Mouse (Mus musculus): Measurements from ENCODE around the gene Ksr1. TPM values are rescaled to one million over a fixed set of nuclear protein-coding genes. Genes with fewer than 3 reads are reported as not detected.

Gene Ksr1
- polyA plus RNA-seq, 1 experiment from 2014 or later = 0.81 TPM

DNA sequence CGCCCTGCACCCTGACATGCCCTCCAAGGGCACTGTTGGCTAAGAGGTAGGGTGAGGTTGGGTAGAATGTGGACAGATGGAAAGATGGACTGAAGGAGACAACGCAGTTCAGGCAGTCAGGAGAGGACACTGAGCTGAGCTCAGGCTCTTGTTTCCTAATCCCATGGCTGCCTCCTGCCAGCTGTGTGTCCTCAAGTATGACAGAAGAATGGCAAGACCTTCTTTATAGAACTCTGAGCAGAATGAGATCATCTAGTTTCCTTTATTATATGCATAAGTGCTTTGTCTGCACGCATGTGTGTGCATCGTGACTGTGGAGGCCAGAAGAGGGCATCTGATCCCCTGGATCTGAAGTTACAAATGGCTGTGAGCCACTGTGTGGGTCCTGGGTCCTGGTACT lies 72.6 kb downstream of the Ksr1 start:
- no peak overlapping the region for H3K4me3 ChIP-seq (ENCODE audit: low read depth, low read length)
- H3K4me2 ChIP-seq (ENCODE audit: low read depth, low read length) = no peak overlapping the region

DNA sequence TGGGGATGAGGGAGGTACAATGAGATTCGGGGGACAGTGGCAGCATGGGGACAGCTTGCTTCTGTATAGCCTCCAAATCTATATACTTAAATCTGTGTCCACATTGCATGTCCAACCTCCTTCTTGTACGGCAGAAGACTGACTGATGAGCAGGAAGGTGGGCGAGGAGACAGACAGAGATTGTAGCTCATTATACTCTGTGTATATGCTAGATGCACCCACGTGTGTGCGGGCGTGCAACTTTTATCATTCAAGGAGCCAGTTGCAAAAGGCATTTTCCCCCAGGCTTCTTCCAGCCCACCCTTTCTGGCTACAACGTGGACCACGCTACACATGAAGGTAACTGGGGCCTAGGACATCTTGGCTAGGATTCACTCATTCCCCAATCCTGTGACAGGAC lies 74.1 kb downstream of the Ksr1 start:
- H3K27me3 ChIP-seq (ENCODE audit: insufficient read depth, low read length) = no peaks in the 10 kb centered on the region
- H3K4me3 ChIP-seq (ENCODE audit: low read depth, low read length) = peak overlapping the region; percentile 17; the same call in 1 of the 2 replicates
- no peak for ATAC-seq
- DNase-seq = no peak
- WGBS (ENCODE audit: insufficient replicate concordance) = 72% methylated on average over 8 of the region's 8 CpGs
- peaks cover 5% of the 10 kb centered on the region for H3K36me3 ChIP-seq (replicated peaks; ENCODE audit: insufficient read depth, low read length)
- no peak overlapping the region for H3K9ac ChIP-seq (replicated peaks)
- TF ChIP-seq EP300 (IDR thresholded peaks at IDR 0.05; ENCODE audit: low read depth) (no peak), CTCF (IDR thresholded peaks at IDR 0.05; ENCODE audit: low read depth) (no peak)
- H3K4me1 ChIP-seq (ENCODE audit: insufficient read depth) = peaks cover 46% of the 10 kb centered on the region
- no peaks in the 10 kb centered on the region for H3K9me3 ChIP-seq (ENCODE audit: low read length)
- peak overlapping the region; percentile 79 for H3K27ac ChIP-seq (ENCODE audit: low read depth)
- peak overlapping the region; percentile 44 for H3K4me2 ChIP-seq (ENCODE audit: low read depth, low read length)

More for the DNA sequence above, 72.6 kb downstream of the Ksr1 start:
- Histone ChIP-seq H3K9me3 (ENCODE audit: low read length) (no peaks in the 10 kb centered on the region), H3K9ac (replicated peaks) (no peak overlapping the region), H3K36me3 (replicated peaks; ENCODE audit: insufficient read depth, low read length) (peaks cover 5% of the 10 kb centered on the region), H3K27ac (ENCODE audit: low read depth) (no peak overlapping the region), H3K27me3 (ENCODE audit: insufficient read depth, low read length) (no peaks in the 10 kb centered on the region), H3K4me1 (ENCODE audit: insufficient read depth) (peaks cover 46% of the 10 kb centered on the region)
- ATAC-seq (no peak), DNase-seq (no peak)
- TF ChIP-seq EP300 (IDR thresholded peaks at IDR 0.05; ENCODE audit: low read depth) = no peak
- TF ChIP-seq CTCF (IDR thresholded peaks at IDR 0.05; ENCODE audit: low read depth) = no peak
- WGBS (ENCODE audit: insufficient replicate concordance) = 85% methylated on average over 4 of the region's 4 CpGs

GRCm38 (mm10) chr11:79071082-79071972 lies 74.9 kb downstream of the Ksr1 start:
- peak overlapping the region; percentile 57 for H3K4me2 ChIP-seq (ENCODE audit: low read depth, low read length)
- H3K9me3 ChIP-seq (ENCODE audit: low read length) = no peaks in the 10 kb centered on the region
- H3K4me1 ChIP-seq (ENCODE audit: insufficient read depth) = peaks cover 43% of the 10 kb centered on the region
- peak; percentile 84 for TF ChIP-seq EP300 (IDR thresholded peaks at IDR 0.05; ENCODE audit: low read depth)
- TF ChIP-seq CTCF (IDR thresholded peaks at IDR 0.05; ENCODE audit: low read depth) = 0 out of 2 replicates have a peak, but pooled peaks have one; percentile 19
- H3K27me3 ChIP-seq (ENCODE audit: insufficient read depth, low read length) = no peaks in the 10 kb centered on the region
- peak overlapping the region; percentile 79 for H3K27ac ChIP-seq (ENCODE audit: low read depth)
- WGBS (ENCODE audit: insufficient replicate concordance) = 39% methylated on average over 7 of the region's 7 CpGs
- ATAC-seq (peak; percentile 86), DNase-seq (peak; percentile 72)
- peak overlapping the region; percentile 60 for H3K9ac ChIP-seq (replicated peaks)
- peak overlapping the region; percentile 17 for H3K4me3 ChIP-seq (ENCODE audit: low read depth, low read length)
- H3K36me3 ChIP-seq (replicated peaks; ENCODE audit: insufficient read depth, low read length) = peaks cover 5% of the 10 kb centered on the region

- DNase-seq = peak; percentile 48
- H3K4me2 ChIP-seq (ENCODE audit: low read depth, low read length) = peak overlapping the region; percentile 57
- ATAC-seq = peak; percentile 67
- no peak overlapping the region for H3K4me3 ChIP-seq (ENCODE audit: low read depth, low read length)
- TF ChIP-seq CTCF (IDR thresholded peaks at IDR 0.05; ENCODE audit: low read depth) (no peak), EP300 (IDR thresholded peaks at IDR 0.05; ENCODE audit: low read depth) (peak; percentile 80)
- no peaks in the 10 kb centered on the region for H3K9me3 ChIP-seq (ENCODE audit: low read length)
- WGBS (ENCODE audit: insufficient replicate concordance) = 56% methylated on average over 10 of the region's 10 CpGs
- peaks cover 30% of the 10 kb centered on the region for H3K4me1 ChIP-seq (ENCODE audit: insufficient read depth)
- peak overlapping the region; percentile 79; the same call in 1 of the 2 replicates for H3K27ac ChIP-seq (ENCODE audit: low read depth)
- H3K9ac ChIP-seq (replicated peaks) = no peak overlapping the region
- no peaks in the 10 kb centered on the region for H3K27me3 ChIP-seq (ENCODE audit: insufficient read depth, low read length)
- H3K36me3 ChIP-seq (replicated peaks; ENCODE audit: insufficient read depth, low read length) = peaks cover 5% of the 10 kb centered on the region
Observed at GRCm38 (mm10) chr11:79069453-79070153, 76.6 kb downstream of the Ksr1 start.

- ATAC-seq (peak; percentile 55), DNase-seq (peak; percentile 43)
- Histone ChIP-seq H3K36me3 (replicated peaks; ENCODE audit: insufficient read depth, low read length) (peaks cover 2% of the 10 kb centered on the region; the same call in 1 of the 2 replicates), H3K27ac (ENCODE audit: low read depth) (peak overlapping the region; percentile 29), H3K9me3 (ENCODE audit: low read length) (no peaks in the 10 kb centered on the region), H3K4me2 (ENCODE audit: low read depth, low read length) (0 out of 2 replicates have a peak overlapping the region, but pooled peaks have one; percentile 8), H3K27me3 (ENCODE audit: insufficient read depth, low read length) (no peaks in the 10 kb centered on the region), H3K4me1 (ENCODE audit: insufficient read depth) (peaks cover 26% of the 10 kb centered on the region), H3K9ac (replicated peaks) (no peak overlapping the region; the same call in 1 of the 2 replicates), H3K4me3 (ENCODE audit: low read depth, low read length) (no peak overlapping the region)
- 71% methylated on average over 4 of the region's 4 CpGs for WGBS (ENCODE audit: insufficient replicate concordance)
- peak; percentile 41 for TF ChIP-seq CTCF (IDR thresholded peaks at IDR 0.05; ENCODE audit: low read depth)
- TF ChIP-seq EP300 (IDR thresholded peaks at IDR 0.05; ENCODE audit: low read depth) = no peak
Observed at GRCm38 (mm10) chr11:79067172-79067571, 79.0 kb downstream of the Ksr1 start.

DNA sequence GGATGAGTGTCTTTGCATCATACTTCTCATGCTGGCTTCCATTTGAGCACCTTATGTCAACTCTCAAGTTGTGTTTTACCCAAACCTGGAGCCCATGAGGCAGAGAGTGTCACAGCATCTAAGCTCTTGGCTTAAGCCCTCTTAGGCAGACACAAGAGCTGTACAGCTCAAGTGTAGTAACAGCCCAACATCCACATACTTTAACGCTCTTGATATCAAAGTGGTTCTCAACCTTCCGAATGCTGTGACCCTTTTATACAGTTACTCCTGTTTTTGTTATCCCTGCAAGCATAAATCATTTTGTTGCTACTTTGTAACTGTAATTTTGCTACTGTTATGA lies 80.0 kb downstream of the Ksr1 start:
- Histone ChIP-seq H3K27me3 (ENCODE audit: insufficient read depth, low read length) (no peaks in the 10 kb centered on the region), H3K9ac (replicated peaks) (no peak overlapping the region), H3K9me3 (ENCODE audit: low read length) (no peaks in the 10 kb centered on the region), H3K4me2 (ENCODE audit: low read depth, low read length) (no peak overlapping the region), H3K27ac (ENCODE audit: low read depth) (0 out of 2 replicates have a peak overlapping the region, but pooled peaks have one; percentile 16), H3K36me3 (replicated peaks; ENCODE audit: insufficient read depth, low read length) (no peaks in the 10 kb centered on the region; the same call in 1 of the 2 replicates), H3K4me3 (ENCODE audit: low read depth, low read length) (no peak overlapping the region), H3K4me1 (ENCODE audit: insufficient read depth) (peaks cover 19% of the 10 kb centered on the region)
- DNase-seq = no peak
- TF ChIP-seq CTCF (IDR thresholded peaks at IDR 0.05; ENCODE audit: low read depth) = no peak
- no peak for TF ChIP-seq EP300 (IDR thresholded peaks at IDR 0.05; ENCODE audit: low read depth)
- ATAC-seq = no peak
- 84% methylated on average over 2 of the region's 2 CpGs for WGBS (ENCODE audit: insufficient replicate concordance)

Data from liver, postnatal 0 days (tissue).